Mouse (Mus musculus): Measurements from ENCODE around the gene Cxcl1. TPM values are rescaled to one million over a fixed set of nuclear protein-coding genes. Genes with fewer than 3 reads are reported as not detected.

Gene Cxcl1
- total and polyA plus RNA-seq, 3 experiments = not detected

DNA sequence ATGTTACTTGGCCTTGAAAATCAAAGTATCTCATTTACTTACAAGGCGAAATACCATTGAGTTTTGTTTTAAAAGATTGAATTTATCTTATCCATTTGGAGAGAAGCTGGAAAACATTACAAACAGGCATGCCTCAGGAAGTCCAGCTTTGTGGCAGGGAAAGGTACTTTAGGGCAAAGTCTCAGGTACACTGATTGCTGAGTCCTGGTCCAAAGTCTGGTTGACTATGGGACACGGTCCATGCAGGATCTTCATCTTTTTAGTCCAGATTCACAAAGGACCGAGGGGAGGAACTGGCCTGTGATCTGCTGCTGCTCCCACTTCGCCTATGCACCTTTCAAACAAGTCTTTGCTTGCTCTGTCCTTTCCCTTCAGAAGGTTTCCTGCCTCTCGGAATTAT is 8.3 kb downstream of the Cxcl1 start:
- Histone ChIP-seq H3K4me3 (ENCODE audit: control insufficient read depth in 1 of 2, insufficient read depth in 1 of 2, low read depth in 2 of 2, low read length in 2 of 2) (no peak overlapping the region), H3K4me1 (ENCODE audit: control insufficient read depth in 1 of 2, insufficient read depth in 2 of 2, low read length in 2 of 2) (peaks cover 2 to 5% of the 10 kb centered on the region in 2 experiments; a peak in 3 of 4 replicates), H3K27ac (ENCODE audit: control insufficient read depth, low read depth, low read length) (no peak overlapping the region), H3K9me3 (replicated peaks; ENCODE audit: insufficient read depth, low read length) (no peaks in the 10 kb centered on the region), H3K27me3 (ENCODE audit: control insufficient read depth in 1 of 2, insufficient read depth in 2 of 2, low read length in 2 of 2) (no peaks in the 10 kb centered on the region; a peak in 2 of 4 replicates), H3K36me3 (ENCODE audit: control insufficient read depth in 1 of 2, insufficient read depth in 2 of 2, low read length in 2 of 2) (peaks cover 0 to 2% of the 10 kb centered on the region in 2 experiments; a peak in 2 of 4 replicates), H3K79me2 (ENCODE audit: control insufficient read depth, insufficient read depth, low read length, poor library complexity) (no peaks in the 10 kb centered on the region), H3K9ac (ENCODE audit: control insufficient read depth, low read depth, low read length, poor library complexity, severe bottlenecking) (no peak overlapping the region)
- no peak for DNase-seq (ENCODE audit: low read depth, low spot score)
- TF ChIP-seq KAT2A (conservative IDR thresholded peaks at IDR 0.05; ENCODE audit: low read depth, low read length) (no peak), POLR2A (IDR thresholded peaks at IDR 0.05; ENCODE audit: control insufficient read depth in 1 of 2, insufficient read depth in 1 of 2, low read depth in 1 of 2, low read length in 2 of 2, poor library complexity in 1 of 2) (no peak), JUND (IDR thresholded peaks at IDR 0.05; ENCODE audit: low read depth, low read length) (no peak), GABPA (IDR thresholded peaks at IDR 0.05; ENCODE audit: low read depth, low read length) (no peak), TCF12 (IDR thresholded peaks at IDR 0.05; ENCODE audit: low read depth, low read length) (no peak), TAL1 (IDR thresholded peaks at IDR 0.05; ENCODE audit: low read length) (no peak), CHD2 (IDR thresholded peaks at IDR 0.05; ENCODE audit: low read length) (no peak)

DNA sequence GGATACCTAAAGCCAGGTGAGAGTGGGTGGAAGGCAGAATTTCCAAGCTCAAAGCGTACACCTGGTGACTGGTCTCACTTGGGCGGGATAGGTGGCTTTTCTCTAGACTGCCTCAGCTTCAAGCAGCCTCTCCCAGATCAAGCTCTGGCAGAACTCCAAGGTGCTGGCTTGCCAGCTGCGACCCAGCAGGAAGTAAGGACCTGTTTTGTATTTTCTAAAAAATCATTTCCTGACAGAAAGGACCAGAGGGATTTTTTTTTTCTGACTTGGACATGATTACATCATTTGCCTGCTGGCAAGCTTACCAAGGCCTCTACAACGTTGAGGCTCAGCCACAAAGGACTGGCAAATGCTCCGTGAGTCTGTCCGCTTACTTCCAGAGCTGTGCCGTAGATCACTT is 9.1 kb downstream of the Cxcl1 start:
- H3K36me3 ChIP-seq (ENCODE audit: control insufficient read depth in 1 of 2, insufficient read depth in 2 of 2, low read length in 2 of 2) = peaks cover 0 to 2% of the 10 kb centered on the region in 2 experiments; a peak in 2 of 4 replicates
- peaks cover 2 to 5% of the 10 kb centered on the region in 2 experiments; a peak in 3 of 4 replicates for H3K4me1 ChIP-seq (ENCODE audit: control insufficient read depth in 1 of 2, insufficient read depth in 2 of 2, low read length in 2 of 2)
- no peak overlapping the region for H3K27ac ChIP-seq (ENCODE audit: control insufficient read depth, low read depth, low read length)
- TF ChIP-seq E2F4 (IDR thresholded peaks at IDR 0.05; ENCODE audit: borderline replicate concordance, low read depth, low read length) = no peak
- peak; percentile 51; the same call in 1 of the 2 replicates for TF ChIP-seq ETS1 (IDR thresholded peaks at IDR 0.05; ENCODE audit: low read depth, low read length)
- no peak for DNase-seq (ENCODE audit: low read depth, low spot score)
- peaks cover 0 to 2% of the 10 kb centered on the region in 2 experiments; a peak in 2 of 4 replicates for H3K27me3 ChIP-seq (ENCODE audit: control insufficient read depth in 1 of 2, insufficient read depth in 2 of 2, low read length in 2 of 2)
- no peak overlapping the region for H3K4me3 ChIP-seq (ENCODE audit: control insufficient read depth in 1 of 2, insufficient read depth in 1 of 2, low read depth in 2 of 2, low read length in 2 of 2)
- H3K9me3 ChIP-seq (replicated peaks; ENCODE audit: insufficient read depth, low read length) = no peaks in the 10 kb centered on the region
- H3K79me2 ChIP-seq (ENCODE audit: control insufficient read depth, insufficient read depth, low read length, poor library complexity) = no peaks in the 10 kb centered on the region
- H3K9ac ChIP-seq (ENCODE audit: control insufficient read depth, low read depth, low read length, poor library complexity, severe bottlenecking) = no peak overlapping the region

DNA sequence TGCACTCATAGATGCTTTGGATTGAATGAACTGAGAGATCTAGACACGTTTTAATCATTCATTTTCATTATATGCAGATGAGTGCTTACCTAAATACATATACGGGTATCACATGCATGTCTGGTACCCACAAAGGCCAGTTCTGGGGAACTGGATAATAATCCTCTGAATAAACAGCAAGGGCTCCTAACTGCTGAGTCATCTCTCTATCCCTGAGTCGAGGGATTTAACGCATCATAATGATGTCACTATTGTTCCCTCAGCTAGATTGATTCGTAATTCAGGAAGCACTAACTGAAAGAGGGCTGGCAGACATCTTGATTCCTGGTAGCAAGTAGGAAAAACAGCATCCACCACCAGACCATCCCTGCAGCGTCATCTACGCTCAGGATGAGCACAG is 9.6 kb downstream of the Cxcl1 start:
- no peak for DNase-seq (ENCODE audit: low read depth, low spot score)
- Histone ChIP-seq H3K4me3 (ENCODE audit: control insufficient read depth in 1 of 2, insufficient read depth in 1 of 2, low read depth in 2 of 2, low read length in 2 of 2) (no peak overlapping the region), H3K27me3 (ENCODE audit: control insufficient read depth in 1 of 2, insufficient read depth in 2 of 2, low read length in 2 of 2) (peaks cover 2 to 3% of the 10 kb centered on the region in 2 experiments; a peak in 3 of 4 replicates), H3K36me3 (ENCODE audit: control insufficient read depth in 1 of 2, insufficient read depth in 2 of 2, low read length in 2 of 2) (peaks cover 0 to 2% of the 10 kb centered on the region in 2 experiments; a peak in 2 of 4 replicates), H3K9me3 (replicated peaks; ENCODE audit: insufficient read depth, low read length) (no peaks in the 10 kb centered on the region), H3K4me1 (ENCODE audit: control insufficient read depth in 1 of 2, insufficient read depth in 2 of 2, low read length in 2 of 2) (peaks cover 2 to 5% of the 10 kb centered on the region in 2 experiments; a peak in 3 of 4 replicates), H3K79me2 (ENCODE audit: control insufficient read depth, insufficient read depth, low read length, poor library complexity) (no peaks in the 10 kb centered on the region), H3K27ac (ENCODE audit: control insufficient read depth, low read depth, low read length) (no peak overlapping the region), H3K9ac (ENCODE audit: control insufficient read depth, low read depth, low read length, poor library complexity, severe bottlenecking) (no peak overlapping the region)
- TF ChIP-seq ZC3H11A (IDR thresholded peaks at IDR 0.05; ENCODE audit: low read depth, low read length) = no peak
- TF ChIP-seq MAFK (IDR thresholded peaks at IDR 0.05; ENCODE audit: borderline replicate concordance, low read depth, low read length) = no peak

All from MEL (cell line).